Mouse (Mus musculus): ENCODE data around the gene Fxyd7.

Gene Fxyd7
- long read RNA-seq, experiment 1: 0 reads
- long read RNA-seq, experiment 2: 0 reads

- intact Hi-C loops (cut with DNase I): no loop called here
Observed at GRCm38 (mm10) chr7:31051321-31052021, at the start of gene Fxyd7. Gene Fxyd7, minus strand, starts transcription at chr7:31051467.

- intact Hi-C loops (cut with DNase I): loop anchor here (5.0 kb wide), 2 partner anchors 37 to 62 kb away; no protein-coding TSS in a partner anchor
Observed at GRCm38 (mm10) chr7:31100786-31101185, 49.5 kb upstream of the Fxyd7 start.

GRCm38 (mm10) chr7:31099612-31099982 lies 48.3 kb upstream of the Fxyd7 start:
- intact Hi-C loops (cut with DNase I): loop anchor here (5.0 kb wide), 1 partner anchor 42 kb away; the partner anchor contains the start of genes Fxyd1 and Lgi4

DNA sequence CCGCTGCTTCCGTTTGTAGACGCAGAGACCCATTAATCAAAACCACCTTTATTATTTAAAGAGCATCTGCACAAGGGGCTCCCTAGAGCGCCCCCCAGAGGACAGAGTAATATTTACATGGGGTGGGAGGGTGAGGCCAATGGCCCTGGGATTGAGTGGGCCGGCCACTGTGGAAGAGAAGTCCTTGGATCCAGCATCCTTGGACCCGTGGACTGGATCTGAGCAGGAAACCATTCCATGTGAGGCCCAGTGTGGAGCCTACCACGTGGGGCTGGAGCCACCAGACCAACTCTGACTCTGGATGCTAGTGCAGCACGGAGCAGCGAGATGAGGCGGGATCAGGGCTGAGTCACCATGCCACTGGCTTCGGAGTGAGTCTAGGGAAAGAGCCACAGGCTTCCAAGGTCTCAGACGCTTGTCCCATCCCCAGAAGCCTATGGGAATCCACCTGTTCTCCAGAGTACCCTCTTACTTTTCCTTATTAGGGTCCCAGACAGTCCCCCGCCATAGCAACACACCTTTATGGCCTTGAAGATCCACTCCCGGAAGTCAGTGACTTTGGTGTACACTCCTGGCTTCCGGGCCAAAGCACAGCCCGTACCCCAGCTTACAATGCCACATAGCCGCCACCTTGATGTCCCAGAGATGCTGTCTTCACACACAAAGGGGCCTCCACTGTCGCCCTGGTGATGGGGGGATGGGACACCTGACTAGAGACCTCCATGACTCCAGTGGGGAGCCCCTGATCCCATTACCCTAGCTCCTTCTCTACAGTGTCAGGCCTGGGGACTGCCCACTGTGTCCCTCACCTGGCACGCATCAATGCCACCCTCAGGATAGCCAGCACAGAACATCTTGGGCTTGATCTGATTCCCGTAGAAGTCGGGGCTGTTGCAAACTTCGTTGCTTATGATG lies 47.7 kb upstream of the Fxyd7 start:
- intact Hi-C loops (cut with DNase I): loop anchor here (5.0 kb wide), 1 partner anchor 42 kb away; the partner anchor contains the start of genes Fxyd1 and Lgi4

- intact Hi-C loops (cut with DNase I): loop anchor here (5.0 kb wide), 1 partner anchor 40 kb away; the partner anchor contains the start of genes Fxyd1 and Lgi4
Observed at GRCm38 (mm10) chr7:31097583-31098248, 46.4 kb upstream of the Fxyd7 start.

DNA sequence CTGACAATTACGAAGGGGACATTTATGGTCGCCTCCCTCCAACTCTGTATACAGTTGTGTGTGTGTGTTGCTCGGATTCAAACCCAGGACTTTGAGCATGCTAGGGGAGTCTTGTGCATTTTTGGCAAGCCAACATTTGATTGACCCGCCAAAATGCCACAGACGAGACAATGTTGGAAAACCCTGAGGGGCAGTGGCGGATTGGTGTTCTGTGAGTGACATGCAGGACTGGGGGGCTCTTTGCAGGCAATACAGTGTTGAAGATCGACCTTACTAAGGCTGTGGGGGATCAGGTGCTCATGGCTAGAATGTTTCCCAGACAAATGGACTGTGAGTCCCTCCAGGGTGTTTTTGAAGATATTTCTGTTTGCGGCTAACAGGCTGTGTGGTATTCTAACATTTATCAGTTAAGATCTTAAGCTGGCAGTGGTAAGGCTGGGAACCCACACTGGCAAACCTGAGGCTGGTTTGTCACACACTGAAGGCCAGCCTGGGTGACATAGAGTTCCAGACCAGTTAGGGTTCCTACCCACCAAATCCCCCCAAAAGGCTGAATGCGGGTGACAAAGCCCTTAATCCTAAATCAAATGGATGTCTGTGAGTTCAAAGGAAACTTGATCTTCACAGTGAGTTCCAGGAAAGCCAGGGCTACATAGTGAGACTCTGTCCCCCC lies 45.8 kb upstream of the Fxyd7 start:
- intact Hi-C loops (cut with DNase I): loop anchor here (5.0 kb wide), 1 partner anchor 40 kb away; the partner anchor contains the start of genes Fxyd1 and Lgi4

GRCm38 (mm10) chr7:31094774-31095501 lies 43.7 kb upstream of the Fxyd7 start:
- intact Hi-C loops (cut with DNase I): loop anchor here (5.0 kb wide), 2 partner anchors 38 to 228 kb away; partner anchors contain the start of genes Fxyd1 and Lgi4

GRCm38 (mm10) chr7:31089721-31090120 lies 38.5 kb upstream of the Fxyd7 start:
- intact Hi-C loops (cut with DNase I): loop anchor here (5.0 kb wide), 1 partner anchor 222 kb away; no protein-coding TSS in a partner anchor

DNA sequence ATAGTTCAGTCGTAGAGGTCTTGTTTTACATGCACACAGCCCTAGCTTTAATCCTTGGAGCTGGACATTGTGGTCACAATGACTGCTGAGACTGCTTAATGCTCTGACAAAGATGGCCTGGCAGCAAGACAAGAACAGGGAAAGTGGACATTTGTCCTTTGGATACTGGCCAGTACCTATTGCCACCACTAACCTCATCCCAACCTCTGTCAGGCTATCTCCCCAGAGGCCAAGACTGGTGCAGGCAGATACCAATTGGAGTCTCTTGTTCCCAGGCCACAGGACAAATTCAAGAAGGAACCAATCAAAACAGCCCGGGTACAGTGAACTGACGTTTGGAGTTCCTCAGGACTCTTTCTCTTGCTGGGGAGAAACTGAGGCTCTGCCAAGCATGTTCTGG lies 36.9 kb upstream of the Fxyd7 start:
- intact Hi-C loops (cut with DNase I): no loop called here

DNA sequence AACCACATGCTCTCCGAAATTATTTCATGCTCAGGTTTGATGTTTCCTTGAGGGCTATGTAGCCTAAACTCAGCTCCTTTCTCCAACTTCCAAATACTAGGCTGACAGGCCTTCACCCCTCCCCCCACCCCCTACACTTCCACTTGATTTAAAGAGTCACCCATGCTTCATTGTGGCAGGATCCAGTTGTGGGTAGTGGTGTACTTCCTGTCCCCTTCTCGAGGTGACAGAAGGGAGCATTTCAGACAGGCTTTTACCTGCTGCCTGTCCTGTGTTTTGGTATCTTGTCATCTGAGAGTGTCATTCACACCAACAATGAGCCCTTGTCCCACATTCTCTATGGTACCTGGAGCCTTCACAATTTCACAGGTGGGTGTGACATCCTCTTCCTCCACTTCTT lies 36.0 kb upstream of the Fxyd7 start:
- intact Hi-C loops (cut with DNase I): no loop called here

DNA sequence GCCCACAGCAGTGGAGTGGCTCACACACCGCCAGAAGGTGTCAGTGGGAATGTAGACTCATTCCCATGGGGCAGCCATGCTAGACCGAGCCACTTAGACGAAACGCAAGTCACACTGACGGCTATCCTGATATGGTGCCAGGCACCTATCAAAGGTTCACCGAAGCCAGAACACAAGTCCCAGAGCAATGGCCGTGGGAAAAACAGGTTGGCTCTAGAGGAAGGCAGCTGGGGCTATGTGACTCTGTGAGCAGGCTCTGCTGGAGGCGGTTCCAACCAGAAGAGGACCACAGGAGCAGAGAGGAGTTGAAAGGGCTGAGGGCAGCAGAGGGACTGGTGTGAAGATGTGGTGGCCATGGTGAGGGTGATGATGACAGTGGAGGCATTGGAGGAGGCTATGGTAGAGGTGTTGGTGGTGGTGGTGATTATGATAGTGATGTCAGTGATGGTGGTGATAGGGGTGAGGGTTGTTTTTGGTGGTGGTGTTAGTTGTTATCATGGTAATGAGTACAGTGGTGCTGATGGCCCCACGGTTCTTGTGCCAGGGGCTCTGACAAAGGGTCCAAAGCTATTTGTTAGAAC lies 35.0 kb upstream of the Fxyd7 start:
- intact Hi-C loops (cut with DNase I): no loop called here

DNA sequence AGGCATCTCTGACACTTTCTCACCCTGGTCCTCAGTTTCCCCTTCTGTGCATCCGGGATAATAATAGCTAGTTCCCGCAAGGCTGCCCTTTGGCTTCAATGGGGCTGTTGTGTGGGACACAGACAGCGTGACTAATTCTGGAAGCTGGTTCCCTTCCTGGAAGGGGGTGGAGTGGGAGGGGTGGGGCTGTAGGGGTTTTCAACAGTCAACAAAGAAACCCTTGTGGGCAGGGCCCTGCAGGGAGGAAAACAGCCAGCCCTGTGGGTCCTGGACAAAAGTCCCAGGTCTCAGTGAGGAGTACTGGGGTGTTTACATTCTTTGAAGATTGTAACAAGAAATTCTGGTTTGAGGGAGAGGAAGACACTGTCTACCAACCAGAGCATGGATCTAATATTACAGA lies 33.9 kb upstream of the Fxyd7 start:
- intact Hi-C loops (cut with DNase I): no loop called here

DNA sequence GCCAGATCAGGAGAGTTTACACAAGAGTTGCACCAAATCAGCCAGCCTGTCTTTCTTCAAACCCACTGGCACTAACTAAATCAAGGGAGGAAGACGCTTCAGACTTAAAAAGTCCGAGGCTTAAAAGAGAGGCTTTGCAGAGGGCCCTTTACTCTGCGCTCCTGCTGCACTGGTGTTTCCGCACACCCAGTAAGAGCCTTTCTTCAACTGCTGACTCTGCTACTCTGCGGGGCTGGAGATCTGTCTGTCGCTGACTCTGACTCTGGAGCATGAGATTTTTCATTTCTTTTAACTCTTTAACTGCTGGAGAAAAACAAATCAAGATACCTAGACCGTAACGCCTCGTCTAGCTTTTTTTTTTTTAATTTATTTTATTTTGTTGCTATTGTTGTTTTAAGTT lies 32.9 kb upstream of the Fxyd7 start:
- intact Hi-C loops (cut with DNase I): no loop called here

GRCm38 (mm10) chr7:31082831-31083588 lies 31.7 kb upstream of the Fxyd7 start:
- intact Hi-C loops (cut with DNase I): no loop called here

GRCm38 (mm10) chr7:31082106-31082505 lies 30.8 kb upstream of the Fxyd7 start:
- intact Hi-C loops (cut with DNase I): no loop called here

DNA sequence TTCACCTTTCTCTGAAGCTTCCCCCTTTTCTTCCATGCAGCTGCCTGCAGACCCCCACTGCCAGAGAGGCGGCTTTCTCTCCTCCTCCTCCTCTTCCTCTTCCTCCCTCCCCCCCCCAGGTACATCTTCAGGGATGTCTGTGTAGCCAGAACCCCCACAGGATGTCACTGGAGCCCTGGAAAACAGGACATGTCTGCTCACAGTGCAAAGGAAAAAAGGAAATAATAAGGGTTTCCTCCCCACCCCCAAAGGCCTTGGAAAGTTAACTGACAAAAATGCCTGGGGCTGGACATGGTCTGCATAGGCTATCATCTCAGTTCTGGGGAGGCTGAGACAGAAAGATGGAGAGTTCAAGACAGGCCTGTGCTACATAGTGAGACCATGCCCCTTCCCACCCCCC lies 29.8 kb upstream of the Fxyd7 start:
- intact Hi-C loops (cut with DNase I): no loop called here

DNA sequence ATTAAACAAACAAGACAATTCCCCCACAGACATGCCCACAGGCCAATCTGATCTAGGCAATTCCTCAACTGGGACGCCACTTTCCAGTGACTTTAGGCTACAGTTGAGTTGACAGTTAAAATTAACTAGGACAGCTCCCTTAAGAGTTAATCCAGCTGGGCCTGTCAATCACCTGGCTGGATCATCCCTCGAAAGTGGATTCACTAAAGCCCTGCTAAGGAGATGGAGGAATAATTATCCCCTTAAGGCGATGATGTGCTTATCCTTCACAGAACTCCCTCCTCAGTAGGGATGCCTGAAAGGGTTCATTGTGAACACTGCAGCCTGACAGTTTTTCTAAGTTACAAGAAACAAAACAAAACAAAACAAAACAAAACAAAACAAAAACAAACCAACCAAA lies 29.3 kb upstream of the Fxyd7 start:
- intact Hi-C loops (cut with DNase I): no loop called here

- intact Hi-C loops (cut with DNase I): loop anchor here (10.0 kb wide), 1 partner anchor 205 kb away; no protein-coding TSS in a partner anchor
Observed at GRCm38 (mm10) chr7:31079670-31080069, 28.4 kb upstream of the Fxyd7 start.

Measured in adrenal gland (tissue).